Mouse (Mus musculus) hindbrain, embryonic 15.5 days (tissue): ENCODE results near the gene Zfp663. TPM values are rescaled to one million over a fixed set of nuclear protein-coding genes. Genes with fewer than 3 reads are reported as not detected.

Experiments used
- ATAC-seq: fragments of 200-750 bp; cut with Nextera tagmentation; 2 replicates; pipeline ENCODE4 v1.8.0; 2017; ENCODE audit warnings: low read depth, moderate number of reproducible peaks, moderate TSS enrichment; ENCODE audit not compliant: low FRiP score
- H3K27ac ChIP-seq: fragments of 300-500 bp; sonication (generic); replicated peaks from 2 replicates; pipeline ENCODE4 v1.5.1; 2015; ENCODE audit warnings: mild to moderate bottlenecking, inconsistent platforms
- H3K27me3 ChIP-seq: fragments of 300-500 bp; sonication (generic); 2 replicates; pipeline ENCODE4 v1.6.1; 2015; ENCODE audit warnings: control low read depth, inconsistent platforms
- H3K36me3 ChIP-seq: fragments of 300-500 bp; sonication (generic); 2 replicates; pipeline ENCODE4 v1.6.1; 2015; ENCODE audit warnings: control low read depth, inconsistent platforms
- H3K4me1 ChIP-seq: fragments of 300-500 bp; sonication (generic); replicated peaks from 2 replicates; pipeline ENCODE4 v1.6.1; 2015; ENCODE audit warnings: control low read depth, inconsistent platforms
- H3K4me2 ChIP-seq: fragments of 300-500 bp; sonication (generic); 2 replicates; pipeline ENCODE4 v1.6.1; 2015; ENCODE audit warnings: moderate library complexity, mild to moderate bottlenecking, inconsistent platforms
- H3K4me3 ChIP-seq: fragments of 300-500 bp; sonication (generic); 2 replicates; pipeline ENCODE4 v1.5.1; 2015; ENCODE audit warnings: mild to moderate bottlenecking, inconsistent platforms
- H3K9ac ChIP-seq: fragments of 300-500 bp; sonication (generic); 2 replicates; pipeline ENCODE4 v1.6.1; 2015; ENCODE audit warnings: inconsistent platforms
- H3K9me3 ChIP-seq: fragments of 300-500 bp; sonication (generic); 2 replicates; pipeline ENCODE4 v1.6.1; 2016; ENCODE audit warnings: control low read depth, inconsistent platforms
- WGBS: fragments of 180-500 bp; shearing (Covaris S2); methylation state at CpG from one replicate; pipeline ENCODE4 v1.1.7; 2015; 5-methylcytosine and 5-hydroxymethylcytosine counted together
- polyA plus RNA-seq: library from polyadenylated mRNA; unstranded; fragments of >200 nt; fragmentation: Nextera tagmentation; extraction: Ambion mirVana; gene quantifications from 2 replicates; pipeline ENCODE4 v1.2.1, GENCODE M21; 2015

The Zfp663 gene
- 5.8 and 8.3 TPM in 2 replicates for polyA plus RNA-seq

GRCm38 (mm10) chr2:165368496-165368895 is at the start of gene Zfp663:
Gene Zfp663 (minus strand): TSS chr2:165368729.
- peak within 1 kb of the TSS; percentile 79 for H3K27ac ChIP-seq
- peak within 1 kb of the TSS; percentile 72 for H3K9ac ChIP-seq

GRCm38 (mm10) chr2:165417291-165417690 is 48.8 kb upstream of the Zfp663 start:
- Histone ChIP-seq H3K9ac (no peak overlapping the region), H3K9me3 (no peaks in the 10 kb centered on the region), H3K27me3 (no peaks in the 10 kb centered on the region), H3K4me2 (no peak overlapping the region), H3K4me1 (peaks cover 35% of the 10 kb centered on the region), H3K4me3 (no peak overlapping the region), H3K36me3 (no peaks in the 10 kb centered on the region), H3K27ac (peak overlapping the region; percentile 65)
- WGBS, result 31% methylated on average over 7 of the region's 7 CpGs
- ATAC-seq, result peak; percentile 44; the same call in 1 of the 2 replicates

More at GRCm38 (mm10) chr2:165368496-165368895, at the start of gene Zfp663:
- no peaks in the 10 kb centered on the region for H3K27me3 ChIP-seq
- H3K4me3 ChIP-seq, result peak within 1 kb of the TSS; percentile 54
- under 1% methylated on average over 27 of the region's 27 CpGs for WGBS
- ATAC-seq, result peak; percentile 13; the same call in 1 of the 2 replicates
- no peaks in the 10 kb centered on the region for H3K9me3 ChIP-seq
- no peaks in the 10 kb centered on the region for H3K36me3 ChIP-seq
- H3K4me2 ChIP-seq, result peak within 1 kb of the TSS; percentile 81
- peaks cover 30% of the 10 kb centered on the region for H3K4me1 ChIP-seq

- Histone ChIP-seq H3K4me3 (no peak overlapping the region), H3K9me3 (no peaks in the 10 kb centered on the region), H3K27ac (no peak overlapping the region; the same call in 1 of the 2 replicates), H3K36me3 (no peaks in the 10 kb centered on the region), H3K4me1 (peaks cover 35% of the 10 kb centered on the region), H3K9ac (no peak overlapping the region), H3K4me2 (no peak overlapping the region), H3K27me3 (no peaks in the 10 kb centered on the region)
- 76% methylated on average over 6 of the region's 6 CpGs for WGBS
- no peak for ATAC-seq
Measured at GRCm38 (mm10) chr2:165415795-165416194, 47.3 kb upstream of the Zfp663 start.

- H3K9me3 ChIP-seq, result no peaks in the 10 kb centered on the region
- H3K4me3 ChIP-seq, result no peak overlapping the region
- H3K27ac ChIP-seq, result peak overlapping the region; percentile 34; the same call in 1 of the 2 replicates
- no peak for ATAC-seq
- no peak overlapping the region for H3K4me2 ChIP-seq
- H3K4me1 ChIP-seq, result peaks cover 35% of the 10 kb centered on the region
- 46% methylated on average over 11 of the region's 11 CpGs for WGBS
- no peaks in the 10 kb centered on the region for H3K27me3 ChIP-seq
- no peak overlapping the region for H3K9ac ChIP-seq
- no peaks in the 10 kb centered on the region for H3K36me3 ChIP-seq
Measured at GRCm38 (mm10) chr2:165415141-165415721, 46.7 kb upstream of the Zfp663 start.

- H3K36me3 ChIP-seq, result no peaks in the 10 kb centered on the region
- H3K4me3 ChIP-seq, result no peak overlapping the region
- no peaks in the 10 kb centered on the region for H3K9me3 ChIP-seq
- H3K9ac ChIP-seq, result no peak overlapping the region
- H3K27me3 ChIP-seq, result no peaks in the 10 kb centered on the region
- 82% methylated on average over 5 of the region's 5 CpGs for WGBS
- ATAC-seq, result no peak
- peaks cover 28% of the 10 kb centered on the region for H3K4me1 ChIP-seq
- peak overlapping the region; percentile 34; the same call in 1 of the 2 replicates for H3K27ac ChIP-seq
- H3K4me2 ChIP-seq, result no peak overlapping the region
Measured at GRCm38 (mm10) chr2:165414321-165414720, 45.8 kb upstream of the Zfp663 start.

GRCm38 (mm10) chr2:165413884-165414283 is 45.4 kb upstream of the Zfp663 start:
- Histone ChIP-seq H3K4me1 (peaks cover 27% of the 10 kb centered on the region), H3K9ac (no peak overlapping the region), H3K4me2 (no peak overlapping the region), H3K36me3 (no peaks in the 10 kb centered on the region), H3K27me3 (no peaks in the 10 kb centered on the region), H3K27ac (no peak overlapping the region), H3K9me3 (no peaks in the 10 kb centered on the region), H3K4me3 (no peak overlapping the region)
- 45% methylated on average over 3 of the region's 3 CpGs for WGBS
- no peak for ATAC-seq

GRCm38 (mm10) chr2:165407700-165408301 is 39.3 kb upstream of the Zfp663 start:
- H3K9me3 ChIP-seq, result no peaks in the 10 kb centered on the region
- ATAC-seq, result no peak
- no peak overlapping the region for H3K27ac ChIP-seq
- H3K27me3 ChIP-seq, result no peaks in the 10 kb centered on the region
- H3K36me3 ChIP-seq, result no peaks in the 10 kb centered on the region
- H3K4me3 ChIP-seq, result no peak overlapping the region
- no peaks in the 10 kb centered on the region for H3K4me1 ChIP-seq
- H3K4me2 ChIP-seq, result no peak overlapping the region
- 48% methylated on average over 10 of the region's 10 CpGs for WGBS
- no peak overlapping the region for H3K9ac ChIP-seq

- H3K4me3 ChIP-seq, result no peak overlapping the region
- no peak for ATAC-seq
- H3K9ac ChIP-seq, result no peak overlapping the region
- H3K27me3 ChIP-seq, result no peaks in the 10 kb centered on the region
- no peak overlapping the region for H3K4me2 ChIP-seq
- H3K9me3 ChIP-seq, result no peaks in the 10 kb centered on the region
- WGBS, result 66% methylated on average over 6 of the region's 6 CpGs
- no peak overlapping the region for H3K27ac ChIP-seq
- no peaks in the 10 kb centered on the region for H3K4me1 ChIP-seq
- no peaks in the 10 kb centered on the region for H3K36me3 ChIP-seq
Measured at GRCm38 (mm10) chr2:165405351-165405750, 36.8 kb upstream of the Zfp663 start.

GRCm38 (mm10) chr2:165404951-165405350 is 36.4 kb upstream of the Zfp663 start:
- Histone ChIP-seq H3K9ac (no peak overlapping the region), H3K4me1 (no peaks in the 10 kb centered on the region), H3K4me3 (no peak overlapping the region), H3K36me3 (no peaks in the 10 kb centered on the region), H3K27me3 (no peaks in the 10 kb centered on the region), H3K27ac (no peak overlapping the region), H3K9me3 (no peaks in the 10 kb centered on the region), H3K4me2 (no peak overlapping the region)
- WGBS, result 73% methylated on average over 9 of the region's 9 CpGs
- ATAC-seq, result no peak

GRCm38 (mm10) chr2:165398164-165398785 is 29.7 kb upstream of the Zfp663 start:
- Histone ChIP-seq H3K9ac (no peak overlapping the region), H3K9me3 (no peaks in the 10 kb centered on the region), H3K36me3 (no peaks in the 10 kb centered on the region), H3K27ac (no peak overlapping the region; the same call in 1 of the 2 replicates), H3K27me3 (no peaks in the 10 kb centered on the region), H3K4me2 (no peak overlapping the region), H3K4me1 (peaks cover 14% of the 10 kb centered on the region), H3K4me3 (no peak overlapping the region)
- no peak for ATAC-seq
- WGBS, result 63% methylated on average over 15 of the region's 15 CpGs

GRCm38 (mm10) chr2:165397502-165398163 is 29.1 kb upstream of the Zfp663 start:
- no peaks in the 10 kb centered on the region for H3K9me3 ChIP-seq
- no peak overlapping the region for H3K4me3 ChIP-seq
- H3K27ac ChIP-seq, result no peak overlapping the region; the same call in 1 of the 2 replicates
- H3K4me2 ChIP-seq, result no peak overlapping the region
- no peak overlapping the region for H3K9ac ChIP-seq
- no peaks in the 10 kb centered on the region for H3K27me3 ChIP-seq
- ATAC-seq, result 0 out of 2 replicates have a peak, but pooled peaks have one; percentile 35
- peaks cover 14% of the 10 kb centered on the region for H3K4me1 ChIP-seq
- no peaks in the 10 kb centered on the region for H3K36me3 ChIP-seq
- 59% methylated on average over 23 of the region's 23 CpGs for WGBS
